Mouse (Mus musculus) thymus, adult 2 months (tissue): ENCODE measurements at regions not wholly inside any gene's neighbourhood (a gene's known extent, or its start where the extent isn't known, plus 50 kb on each side); places are given as distances from the start of the nearest gene placed in this dataset.

Experiments
- CTCF ChIP-seq: fragments of 200-500 bp; IDR thresholded peaks from 2 replicates; pipeline ENCODE4 v1.5.1; 2012; ENCODE audit warnings: mild to moderate bottlenecking, control low read depth, low read length, moderate library complexity, borderline replicate concordance; ENCODE audit not compliant: control insufficient read depth, poor library complexity, insufficient read depth; ENCODE audit errors: extremely low read depth
- POLR2A ChIP-seq: fragments of 200-500 bp; IDR thresholded peaks from 2 replicates; pipeline ENCODE4 v1.6.1; 2012; ENCODE audit warnings: mild to moderate bottlenecking, low read length, control low read depth, moderate library complexity; ENCODE audit not compliant: control insufficient read depth, poor library complexity, insufficient read depth; ENCODE audit errors: extremely low read depth

DNA sequence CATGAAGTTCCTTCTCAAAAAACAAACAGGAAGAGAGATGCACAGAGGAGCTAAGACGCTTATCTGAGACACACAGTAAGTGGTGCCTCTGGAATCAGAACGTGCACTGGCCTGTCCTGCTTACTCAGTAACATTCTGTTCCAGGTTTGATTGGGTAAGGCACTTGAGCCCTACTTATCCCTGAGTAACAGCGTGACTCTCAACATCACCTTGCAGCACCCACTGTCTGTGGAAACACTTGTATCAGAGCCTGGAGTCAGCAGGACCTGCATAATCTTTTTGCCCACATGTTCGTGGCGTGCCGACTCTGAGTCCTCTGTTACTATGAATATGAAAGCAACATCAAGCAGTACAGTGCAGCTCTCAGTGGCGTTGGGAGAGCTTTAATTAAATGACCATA, 76.4 kb upstream of the Serbp1 start:
- TF ChIP-seq CTCF (no peak), POLR2A (no peak)
